Mouse (Mus musculus) urinary bladder, postnatal 36 days (tissue): Measurements from ENCODE around the gene Gm4498.
"Not testable (repeated sequence)": the region's sequence is repeated elsewhere in the genome, so short reads cannot be mapped to it uniquely, and the experiment has no call there.

ENCODE experiments used
- DNase-seq, 2 experiments: peaks; one replicate each; pipeline ENCODE4 v3.0.0; 2022; ENCODE audit warnings: low spot score in 2 of 2, mixed read lengths in 1 of 2

Gene Gm4498

GRCm38 (mm10) chr7:20233728-20234127, at the start of gene Gm4498:
Gene Gm4498 (minus strand): TSS chr7:20233828.
- not testable (repeated sequence) for DNase-seq

- not testable (repeated sequence) for DNase-seq
Observed at GRCm38 (mm10) chr7:20262734-20263133, 29.1 kb upstream of the Gm4498 start, which contains the start of gene Gm5890. Gene Gm5890 (minus strand): TSS chr7:20262834.

GRCm38 (mm10) chr7:20205507-20205906, 28.1 kb downstream of the Gm4498 start, which contains the start of gene Gm6164:
Gene Gm6164 (minus strand): TSS chr7:20205607.
- not testable (repeated sequence) for DNase-seq

- DNase-seq, result not testable (repeated sequence)
Observed at GRCm38 (mm10) chr7:20193410-20193809, 40.2 kb downstream of the Gm4498 start, which contains the start of gene Vmn1r95. Gene Vmn1r95 (plus strand): TSS chr7:20193710.
